ENCODE assay signal across 10 mouse cellular contexts in genomic region chr11:35840282-35840681, GRCm38 (mm10). TPM values are rescaled to one million over a fixed set of nuclear protein-coding genes. Genes with fewer than 3 reads are reported as not detected.
A peak's percentile ranks its signal among the peaks of the same experiment; 100 is the strongest.
DNase-seq lines count a peak whose midpoint lies in the region; ATAC-seq and TF ChIP-seq lines count a peak whose summit lies in the region.
"Had no signal": no experiment of that assay in that cellular context is flagged by ENCODE, and none has a peak within 500 bp of the region (broad histone marks: within the 10 kb centered on the region; RNA-seq: fewer than 3 reads in every experiment).

No protein-coding gene starts in this region.

- no peak overlapping the region for H3K4me2 ChIP-seq in liver, embryonic 14.5 days (ENCODE audit: low read depth)
- H3K4me2 ChIP-seq: embryonic facial prominence, embryonic 15.5 days had no signal

- TF ChIP-seq CTCF in liver, embryonic 14.5 days (IDR thresholded peaks at IDR 0.05; ENCODE audit: low read depth) = peak; percentile 68

- peaks cover 4 to 8% of the 10 kb centered on the region in 2 experiments; a peak in 3 of 4 replicates for H3K4me1 ChIP-seq in liver, embryonic 14.5 days (replicated peaks; ENCODE audit: control insufficient read depth in 2 of 2, insufficient read depth in 2 of 2, low read length in 1 of 2)

- 63% methylated on average over 7 of the region's 7 CpGs for WGBS in liver, embryonic 14.5 days (ENCODE audit: insufficient replicate concordance)

- no peak overlapping the region for H3K4me3 ChIP-seq in liver, embryonic 14.5 days (ENCODE audit: insufficient read depth in 1 of 2, low read depth in 2 of 2, low read length in 2 of 2)
- H3K4me3 ChIP-seq: embryonic facial prominence, embryonic 15.5 days had no signal

- H3K27ac ChIP-seq in liver, embryonic 14.5 days = no peak overlapping the region
- H3K27ac ChIP-seq: embryonic facial prominence, embryonic 15.5 days had no signal

- no peaks in the 10 kb centered on the region for H3K9me3 ChIP-seq in liver, embryonic 14.5 days (ENCODE audit: control insufficient read depth, low read length)
- H3K9me3 ChIP-seq: embryonic facial prominence, embryonic 15.5 days had no signal

- H3K36me3 ChIP-seq in liver, embryonic 14.5 days (replicated peaks; ENCODE audit: control insufficient read depth, insufficient read depth, low read depth) = no peaks in the 10 kb centered on the region
- H3K36me3 ChIP-seq: embryonic facial prominence, embryonic 15.5 days had no signal

- no peak overlapping the region for H3K9ac ChIP-seq in liver, embryonic 14.5 days (replicated peaks)
- H3K9ac ChIP-seq: embryonic facial prominence, embryonic 15.5 days had no signal

- DNase-seq in embryo, embryonic 10.5 days (ENCODE audit: low spot score) = peak; percentile 28
- no peak for DNase-seq in embryo, embryonic 11 days
- no peak for DNase-seq in liver, embryonic 14.5 days (ENCODE audit: low read depth in 3 of 3, low spot score in 3 of 3)
- DNase-seq in liver = no peak
- DNase-seq in B cell, adult 2 months = peak; percentile 59 to 60
- peak; percentile 16 for DNase-seq in c-Kit-positive CD71-positive TER-119-positive erythroid progenitor cells, embryonic 14.5 days (ENCODE audit: low spot score)
- no peak for DNase-seq in left cerebral cortex, adult 18-20 months (ENCODE audit: low spot score in 2 of 2)

- no peak for TF ChIP-seq EP300 in liver, embryonic 14.5 days (IDR thresholded peaks at IDR 0.05; ENCODE audit: low read depth)

- H3K27me3 ChIP-seq in liver, embryonic 14.5 days (ENCODE audit: control insufficient read depth, insufficient read depth, low read length) = no peaks in the 10 kb centered on the region
- H3K27me3 ChIP-seq: embryonic facial prominence, embryonic 15.5 days had no signal

- ATAC-seq in liver, embryonic 14.5 days (ENCODE audit: insufficient read depth) = no peak
- ATAC-seq in activated CD4-positive, CD25-positive, alpha-beta regulatory T cell, adult 4 months = no peak

RNA-seq across cellular contexts. Expression of gene Rars, which starts 6.0 kb away (rescaled TPM):
- 22.4 and 35.4 TPM in 2 replicates for polyA plus RNA-seq in liver, embryonic 14.5 days (2012; rRNA removed)
- 54.5 and 54.8 TPM in 2 replicates for polyA plus RNA-seq in liver, embryonic 14.5 days (2014; fragmentation: Nextera tagmentation; extraction: Ambion mirVana)
- 10 to 100 TPM; 44.5 to 49.0 TPM for total RNA-seq in left cerebral cortex, adult 18-20 months (2021)
- 10 to 100 TPM; 69.3 to 75.2 TPM for polyA plus RNA-seq in activated CD4-positive, CD25-positive, alpha-beta regulatory T cell, adult 4 months (2017; shearing (Covaris generic))

RNA-seq across cellular contexts. Expression of gene Fbll1, which starts 41.6 kb away (rescaled TPM):
- 0.14 TPM in 1 of 2 replicates, not detected in the other for polyA plus RNA-seq in liver, embryonic 14.5 days (2012; rRNA removed)
- polyA plus RNA-seq in liver, embryonic 14.5 days (2014; fragmentation: Nextera tagmentation; extraction: Ambion mirVana) = not detected in 2 replicates
- 10 to 100 TPM; 39.0 to 41.7 TPM for total RNA-seq in left cerebral cortex, adult 18-20 months (2021)
- polyA plus RNA-seq in activated CD4-positive, CD25-positive, alpha-beta regulatory T cell, adult 4 months (2017; shearing (Covaris generic)) = not detected
- total RNA-seq: gastrocnemius, adult 18-20 months had no signal

Comparison
In these comparisons a context has a peak if more than half of its experiments do, and no peak if none do; other contexts are left out.
1. DNase-seq: peak in embryo, embryonic 10.5 days (single experiment), B cell, adult 2 months (2 of 2) and c-Kit-positive CD71-positive TER-119-positive erythroid progenitor cells, embryonic 14.5 days (single experiment); none in embryo, embryonic 11 days (single experiment), liver, embryonic 14.5 days (0 of 3), liver (single experiment) and left cerebral cortex, adult 18-20 months (0 of 2).